Mouse (Mus musculus) monocyte, adult 59 days (primary cell): Measurements from ENCODE around the gene Apoe. TPM values are rescaled to one million over a fixed set of nuclear protein-coding genes. Genes with fewer than 3 reads are reported as not detected.

Source experiments
- total RNA-seq, 2 experiments: library from RNA; stranded (reverse); gene quantifications; one replicate each; pipeline ENCODE4 v1.2.4; 2023

Apoe gene
- 1,000 to 10,000 TPM; 1,850 to 1,922 TPM for total RNA-seq

DNA sequence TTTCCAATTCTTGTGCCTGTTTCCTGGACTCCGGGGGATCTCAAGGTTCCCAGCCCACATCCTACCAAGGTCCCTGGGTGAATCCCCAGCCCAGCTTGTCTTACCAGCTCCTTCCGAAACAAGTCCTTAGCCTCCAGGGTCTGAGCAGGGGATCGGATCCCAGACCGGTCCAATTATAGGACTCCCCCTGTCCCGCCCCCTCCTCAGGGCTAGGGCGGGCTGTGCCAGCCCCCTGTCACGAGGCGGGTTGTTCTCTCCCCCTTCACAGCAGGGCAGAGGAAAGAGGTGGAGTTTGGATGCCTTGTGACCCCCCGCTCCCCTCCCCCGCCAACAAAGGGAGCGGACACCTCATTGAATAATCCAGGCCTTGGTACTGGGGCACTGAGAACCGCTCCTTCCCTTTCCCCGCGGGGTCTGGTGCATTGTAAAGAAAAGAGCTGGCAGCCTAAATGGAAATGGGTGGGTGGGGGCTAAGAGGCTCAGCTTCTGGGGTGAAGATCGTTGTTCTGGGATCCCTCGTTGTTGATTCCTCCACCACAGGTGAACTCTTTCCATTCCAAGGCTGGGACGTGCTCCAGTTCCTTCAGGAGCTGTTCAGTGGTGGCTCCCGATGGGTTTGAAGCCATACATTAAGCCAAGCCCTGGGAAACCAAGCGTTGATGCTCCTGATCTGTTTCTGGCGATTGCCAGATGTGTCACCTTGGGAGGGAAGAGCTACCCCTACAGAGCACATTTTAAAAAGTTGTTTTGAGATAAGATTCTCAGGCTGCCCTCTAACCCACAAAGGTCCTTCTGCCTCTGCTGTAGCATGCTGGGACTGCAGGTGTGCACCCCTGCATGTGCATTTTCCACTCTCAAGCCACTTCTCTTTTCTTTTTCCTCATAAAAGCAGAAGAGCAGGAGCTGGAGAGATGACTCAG, at the start of gene Apoe:
Gene Apoe, minus strand, starts transcription at position 282 of the 920 bp plus-strand sequence.

DNA sequence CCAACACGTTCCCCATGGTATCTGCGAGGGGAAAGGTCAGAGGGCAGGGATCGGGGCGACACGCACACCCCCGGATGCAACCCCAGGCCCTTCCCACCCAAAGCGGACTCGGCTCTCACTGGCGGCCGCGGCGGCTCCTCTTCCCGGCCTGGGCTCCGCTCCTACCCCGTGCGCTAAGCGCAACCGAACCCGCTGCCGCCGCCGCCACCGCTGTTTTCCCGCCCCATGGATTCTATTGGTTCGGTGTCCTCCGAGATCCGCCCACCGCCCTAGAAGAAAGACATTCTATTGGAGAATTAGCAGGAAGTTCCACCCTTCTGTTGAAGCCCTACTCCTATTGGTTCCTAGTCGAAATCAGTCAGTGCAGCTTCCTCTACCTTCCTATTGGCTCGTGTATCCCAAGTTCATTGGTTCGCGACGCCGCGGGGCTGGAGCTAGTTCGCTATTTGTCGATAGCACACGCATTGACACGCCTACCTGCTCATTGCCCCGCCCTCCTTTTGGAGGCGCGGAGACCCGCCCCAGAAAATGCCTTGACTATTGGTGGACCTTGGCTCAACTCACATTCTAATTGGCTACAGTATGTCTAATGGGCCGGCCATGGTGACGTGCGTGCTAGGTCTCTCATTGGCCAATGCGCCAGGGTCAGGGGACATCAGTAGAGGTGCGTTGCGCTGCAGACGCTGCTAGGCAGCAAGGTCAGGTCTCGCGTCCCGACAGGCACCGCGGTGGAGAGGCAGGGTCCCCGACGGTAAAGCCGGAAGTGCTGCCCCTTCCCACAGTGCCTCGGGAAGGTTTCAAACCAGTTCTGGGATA, 16.5 kb upstream of the Apoe start, which contains the start of gene Tomm40:
Gene Tomm40, minus strand, starts transcription at position 200 of the 816 bp plus-strand sequence.

DNA sequence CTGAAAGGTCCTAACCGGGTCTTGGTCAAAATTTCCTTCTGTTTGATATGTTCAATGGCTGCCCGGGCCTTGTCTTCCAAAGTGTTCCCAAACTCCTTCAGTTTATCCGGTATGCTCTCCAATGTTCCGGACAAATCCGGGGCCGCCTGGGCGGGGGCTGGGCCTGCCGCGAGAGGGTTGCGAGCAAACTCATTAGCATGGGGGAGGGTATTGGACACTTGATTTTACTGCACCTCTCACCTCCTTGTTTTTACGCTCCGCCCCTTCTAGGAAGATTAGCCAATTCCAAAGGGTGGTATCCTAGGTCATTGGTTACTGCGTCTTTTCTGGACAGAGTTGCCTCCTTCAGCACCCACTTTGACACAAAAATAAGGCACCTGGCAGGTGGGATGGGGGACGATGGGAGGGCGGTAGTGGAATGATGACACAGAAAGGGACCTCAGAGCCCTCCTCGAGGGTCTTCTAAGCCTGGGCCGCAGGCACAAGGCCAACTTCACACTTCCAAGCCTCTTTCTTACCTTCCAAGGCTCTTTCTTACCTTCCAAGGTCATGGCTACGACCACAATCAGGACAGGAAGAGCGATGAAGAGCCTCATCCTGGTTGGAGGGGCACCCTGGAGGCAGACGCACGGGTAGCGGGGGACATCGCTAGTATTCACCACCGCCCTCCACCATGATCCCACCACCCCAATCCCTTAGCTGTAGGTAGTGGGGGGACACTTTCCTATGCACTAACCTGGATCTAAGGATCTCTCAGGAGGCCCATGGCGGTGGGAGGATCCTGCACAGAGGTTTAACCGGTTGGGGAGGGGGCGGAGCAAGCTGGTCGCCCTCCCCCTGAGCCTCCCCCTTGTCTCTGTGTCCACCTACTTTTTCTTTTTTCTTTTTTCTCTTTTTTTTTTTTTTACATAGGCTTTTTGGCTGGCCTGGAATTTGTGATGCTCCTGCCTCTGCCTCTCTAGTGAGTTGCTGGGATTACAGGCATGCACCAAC, 6.8 kb downstream of the Apoe start, which contains the start of gene Apoc1:
Gene Apoc1, minus strand, starts transcription at position 788 of the 993 bp plus-strand sequence.

DNA sequence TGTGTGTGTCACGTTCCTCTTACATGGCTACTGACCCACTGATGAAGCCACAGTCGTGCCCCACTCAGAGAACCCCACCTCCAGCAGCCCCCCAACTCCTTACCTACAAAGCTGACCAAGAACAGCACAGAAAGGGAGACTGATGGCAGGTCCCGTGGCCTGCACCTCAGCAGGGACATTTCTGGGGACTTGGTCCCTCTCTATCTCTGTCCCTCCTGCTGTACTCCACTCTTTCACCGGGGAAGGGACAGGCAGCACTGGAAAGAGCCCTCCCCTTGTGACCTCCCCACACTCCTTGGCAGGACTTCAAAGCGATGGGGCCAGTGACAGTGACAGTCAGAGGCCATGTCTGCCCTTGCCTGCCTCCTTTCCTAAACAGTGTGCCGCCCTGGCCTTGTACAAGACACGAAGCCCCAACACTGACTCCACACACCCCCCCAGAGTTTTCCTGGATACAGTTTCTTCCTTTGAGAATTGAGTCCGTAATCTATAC, 17.7 kb downstream of the Apoe start, which contains the start of the genes Gm44805 and Apoc4:
Gene Gm44805, minus strand, starts transcription at position 222 of the 493 bp plus-strand sequence.
Gene Apoc4, minus strand, starts transcription at position 278 of the 493 bp plus-strand sequence.

DNA sequence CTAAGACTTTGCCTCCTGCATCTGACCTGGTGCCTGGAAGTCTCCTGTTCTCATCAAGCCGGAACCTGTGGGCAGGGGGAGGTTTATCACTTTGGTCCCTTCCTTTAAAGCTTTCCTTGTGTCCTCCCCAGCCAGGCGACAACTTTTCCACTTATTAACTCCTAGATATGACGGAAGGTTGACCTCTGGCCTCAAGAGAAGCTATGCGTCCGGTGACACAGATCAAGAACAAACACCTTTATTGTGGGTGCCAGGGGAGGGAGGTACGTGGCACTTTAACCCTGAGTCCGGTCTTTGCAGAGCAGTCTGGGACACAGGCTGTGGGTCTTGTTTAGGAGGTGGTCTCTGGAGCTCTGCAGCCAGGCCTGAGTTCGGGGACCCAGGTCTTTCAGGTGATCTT, 21.1 kb downstream of the Apoe start, which contains the start of gene Apoc2:
Gene Apoc2, minus strand, starts transcription at position 70 of the 400 bp plus-strand sequence.

DNA sequence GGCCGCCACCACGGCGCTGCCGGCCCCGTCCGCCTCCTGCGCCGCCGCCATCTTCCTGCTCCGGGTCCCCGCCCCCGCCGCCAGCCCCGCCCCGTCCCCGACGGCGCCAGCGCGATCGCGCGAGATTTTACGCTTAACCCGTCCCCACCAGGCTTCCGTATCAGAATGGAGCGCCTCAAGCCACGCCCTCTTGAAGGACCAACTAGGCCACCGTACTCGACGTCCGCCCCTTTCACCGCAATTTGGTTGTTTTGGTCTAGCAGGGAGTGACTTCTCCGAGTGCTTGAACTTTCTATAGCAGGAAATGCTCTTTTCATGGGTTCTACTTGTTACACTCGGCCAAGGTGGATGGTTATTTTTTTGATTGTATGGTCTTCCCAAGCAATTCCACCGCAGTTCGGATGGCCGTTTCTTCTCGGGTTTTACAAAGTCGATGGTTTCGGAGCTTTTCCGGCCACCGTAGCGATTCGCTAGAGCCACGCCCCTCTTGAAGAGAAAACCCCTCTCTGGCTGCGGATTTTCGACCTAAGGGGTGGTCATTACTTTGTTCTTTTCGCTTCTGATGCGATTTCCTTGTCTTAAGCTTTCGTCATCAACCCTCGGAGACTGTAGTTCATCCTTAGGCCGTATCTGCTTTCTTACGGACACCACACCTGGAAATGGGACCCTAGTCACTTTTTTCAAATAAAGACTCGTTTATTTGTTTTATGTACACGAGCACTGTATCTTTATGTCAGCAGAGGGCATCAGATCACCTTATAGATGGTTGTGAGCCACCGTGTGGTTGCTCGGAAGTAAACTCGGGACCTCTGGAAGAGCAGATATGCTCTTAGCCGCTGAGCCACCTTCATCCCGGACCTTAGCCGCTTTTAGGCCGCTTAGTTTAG, 33.8 kb downstream of the Apoe start, which contains the start of gene Clptm1:
Gene Clptm1, minus strand, starts transcription at position 79 of the 887 bp plus-strand sequence.

Other genes starting within 250 kb of the Apoe start
- gene Mark4, start 240.4 kb downstream of the Apoe start, total RNA-seq: 10 to 100 TPM; 32.6 to 34.3 TPM
- gene Exoc3l2, start 235.9 kb downstream of the Apoe start, total RNA-seq: under 1 TPM; 0.89 to 0.94 TPM
- gene Bloc1s3, start 190.8 kb downstream of the Apoe start, total RNA-seq: 10 to 100 TPM in 1 of 2 experiments, 1 to 10 TPM in 1; 8.6 to 11.2 TPM
- 10 to 100 TPM; 34.4 to 45.3 TPM for gene Trappc6a, start 190.8 kb downstream of the Apoe start, total RNA-seq
- under 1 TPM in 1 of 2 experiments, not detected in 1; 0.26 TPM for gene Nkpd1, start 181.3 kb downstream of the Apoe start, total RNA-seq
- gene Ppp1r37, start 136.1 kb downstream of the Apoe start, total RNA-seq: 10 to 100 TPM; 45.7 to 48.4 TPM
- gene Zfp296, start 121.9 kb downstream of the Apoe start, total RNA-seq: 1 to 10 TPM; 6.2 to 6.8 TPM
- 10 to 100 TPM; 76.3 to 80.3 TPM for gene Gemin7, start 121.6 kb downstream of the Apoe start, total RNA-seq
- 10 to 100 TPM; 60.6 to 62.7 TPM for gene Clasrp, start 94.7 kb downstream of the Apoe start, total RNA-seq
- gene Relb, start 69.8 kb downstream of the Apoe start, total RNA-seq: 10 to 100 TPM; 73.1 to 82.8 TPM
- gene Clptm1, start 34.2 kb downstream of the Apoe start, total RNA-seq: 10 to 100 TPM; 73.1 to 81.8 TPM
- gene Apoc2, start 21.2 kb downstream of the Apoe start, total RNA-seq: 100 to 1,000 TPM; 138 to 244 TPM
- not detected for gene Gm44805, start 17.8 kb downstream of the Apoe start, total RNA-seq
- not detected for gene Apoc4, start 17.7 kb downstream of the Apoe start, total RNA-seq
- 10 to 100 TPM; 79.5 to 84.6 TPM for gene Apoc1, start 6.5 kb downstream of the Apoe start, total RNA-seq
- gene Tomm40, start 16.2 kb upstream of the Apoe start, total RNA-seq: 10 to 100 TPM; 31.1 to 33.4 TPM
- gene Nectin2, start 51.3 kb upstream of the Apoe start, total RNA-seq: 1 to 10 TPM in 1 of 2 experiments, under 1 TPM in 1; 0.91 to 2.5 TPM
- under 1 TPM; 0.76 to 0.97 TPM for gene Bcam, start 71.8 kb upstream of the Apoe start, total RNA-seq
- not detected for gene Cblc, start 97.6 kb upstream of the Apoe start, total RNA-seq
- 10 to 100 TPM; 71.7 to 91.9 TPM for gene Bcl3, start 123.6 kb upstream of the Apoe start, total RNA-seq
- not detected for gene Gm19345, start 152.8 kb upstream of the Apoe start, total RNA-seq
- gene Ceacam16, start 162.1 kb upstream of the Apoe start, total RNA-seq: 1 to 10 TPM; 1.9 to 2.9 TPM
- 1 to 10 TPM; 2.4 to 2.7 TPM for gene Ceacam19, start 188.8 kb upstream of the Apoe start, total RNA-seq
- 10 to 100 TPM; 22.2 to 29.1 TPM for gene Pvr, start 222.0 kb upstream of the Apoe start, total RNA-seq